Mouse (Mus musculus) stomach, embryonic 15.5 days (tissue): ENCODE results near the gene Bcl2l12. TPM values are rescaled to one million over a fixed set of nuclear protein-coding genes. Genes with fewer than 3 reads are reported as not detected.

ENCODE experiments used
- ATAC-seq: fragments of 200-750 bp; cut with Nextera tagmentation; 2 replicates; pipeline ENCODE4 v1.8.0; 2017; ENCODE audit warnings: low read depth, moderate number of reproducible peaks, moderate TSS enrichment; ENCODE audit not compliant: insufficient read depth, low FRiP score
- H3K27ac ChIP-seq: fragments of 300-500 bp; sonication (generic); 2 replicates; pipeline ENCODE4 v1.5.1; 2015; ENCODE audit warnings: mild to moderate bottlenecking, inconsistent platforms
- H3K27me3 ChIP-seq: fragments of 300-500 bp; sonication (generic); replicated peaks from 2 replicates; pipeline ENCODE4 v1.6.1; 2015; ENCODE audit warnings: inconsistent platforms
- H3K36me3 ChIP-seq: fragments of 300-500 bp; sonication (generic); 2 replicates; pipeline ENCODE4 v1.6.1; 2015; ENCODE audit warnings: inconsistent platforms
- H3K4me1 ChIP-seq: fragments of 300-500 bp; sonication (generic); 2 replicates; pipeline ENCODE4 v1.6.1; 2015; ENCODE audit warnings: inconsistent platforms
- H3K4me2 ChIP-seq: fragments of 300-500 bp; sonication (generic); 2 replicates; pipeline ENCODE4 v1.6.1; 2015; ENCODE audit warnings: mild to moderate bottlenecking, inconsistent platforms
- H3K4me3 ChIP-seq: fragments of 300-500 bp; sonication (generic); replicated peaks from 2 replicates; pipeline ENCODE4 v1.5.1; 2015; ENCODE audit warnings: inconsistent platforms
- H3K9ac ChIP-seq: fragments of 300-500 bp; sonication (generic); 2 replicates; pipeline ENCODE4 v1.6.1; 2015; ENCODE audit warnings: inconsistent platforms
- H3K9me3 ChIP-seq: fragments of 300-500 bp; sonication (generic); 2 replicates; pipeline ENCODE4 v1.6.1; 2016; ENCODE audit warnings: inconsistent platforms
- WGBS: fragments of 180-500 bp; shearing (Covaris S2); methylation state at CpG from one replicate; pipeline ENCODE4 v1.1.7; 2015; 5-methylcytosine and 5-hydroxymethylcytosine counted together
- polyA plus RNA-seq: library from polyadenylated mRNA; unstranded; fragments of >200 nt; fragmentation: Nextera tagmentation; extraction: Ambion mirVana; gene quantifications from 2 replicates; pipeline ENCODE4 v1.2.1, GENCODE M21; 2015

Gene Bcl2l12
- polyA plus RNA-seq, 1 experiment from 2014 or later, result 47.3 TPM

GRCm38 (mm10) chr7:45002440-45002839 is 3.9 kb upstream of the Bcl2l12 start:
- no peaks in the 10 kb centered on the region for H3K9me3 ChIP-seq
- peaks cover 9% of the 10 kb centered on the region; the same call in 1 of the 2 replicates for H3K4me1 ChIP-seq
- H3K27ac ChIP-seq, result no peak overlapping the region
- no peak overlapping the region for H3K9ac ChIP-seq
- WGBS, result 78% methylated on average over 7 of the region's 7 CpGs
- H3K4me3 ChIP-seq, result no peak overlapping the region
- peaks cover 63% of the 10 kb centered on the region for H3K36me3 ChIP-seq
- H3K4me2 ChIP-seq, result no peak overlapping the region
- no peaks in the 10 kb centered on the region for H3K27me3 ChIP-seq
- ATAC-seq, result no peak

- H3K9ac ChIP-seq, result no peak overlapping the region
- H3K36me3 ChIP-seq, result peaks cover 44% of the 10 kb centered on the region
- no peak overlapping the region for H3K4me3 ChIP-seq
- peaks cover 20% of the 10 kb centered on the region for H3K4me1 ChIP-seq
- WGBS, result 83% methylated on average over 21 of the region's 21 CpGs
- H3K9me3 ChIP-seq, result no peaks in the 10 kb centered on the region
- no peak for ATAC-seq
- H3K27ac ChIP-seq, result no peak overlapping the region
- no peak overlapping the region for H3K4me2 ChIP-seq
- H3K27me3 ChIP-seq, result no peaks in the 10 kb centered on the region
These were observed 2.1 kb upstream of the Bcl2l12 start for GRCm38 (mm10) chr7:45000539-45001114.

GRCm38 (mm10) chr7:44999753-45000152 is 1.2 kb upstream of the Bcl2l12 start:
- Histone ChIP-seq H3K9ac (no peak overlapping the region), H3K4me1 (peaks cover 20% of the 10 kb centered on the region), H3K9me3 (no peaks in the 10 kb centered on the region), H3K4me2 (0 out of 2 replicates have a peak overlapping the region, but pooled peaks have one; percentile 83), H3K27ac (no peak overlapping the region), H3K27me3 (no peaks in the 10 kb centered on the region), H3K4me3 (no peak overlapping the region), H3K36me3 (peaks cover 47% of the 10 kb centered on the region)
- ATAC-seq, result no peak
- 64% methylated on average over 11 of the region's 11 CpGs for WGBS

- H3K9me3 ChIP-seq, result no peaks in the 10 kb centered on the region
- WGBS, result 3% methylated on average over 15 of the region's 15 CpGs
- no peaks in the 10 kb centered on the region for H3K27me3 ChIP-seq
- H3K36me3 ChIP-seq, result peaks cover 33% of the 10 kb centered on the region
- peak overlapping the region; percentile 83 for H3K4me2 ChIP-seq
- ATAC-seq, result peak; percentile 2; the same call in 1 of the 2 replicates
- peak overlapping the region; percentile 70 for H3K9ac ChIP-seq
- peak overlapping the region; percentile 92 for H3K27ac ChIP-seq
- H3K4me3 ChIP-seq, result peak overlapping the region; percentile 83
- H3K4me1 ChIP-seq, result peaks cover 20% of the 10 kb centered on the region
These were observed 528 bp downstream of the Bcl2l12 start for GRCm38 (mm10) chr7:44997940-44998428.

GRCm38 (mm10) chr7:44997231-44997939 is 1.1 kb downstream of the Bcl2l12 start, which contains the start of gene Irf3:
Irf3 (plus strand) TSS chr7:44997648.
- Histone ChIP-seq H3K27ac (peak within 1 kb of the TSS; percentile 92), H3K9me3 (no peaks in the 10 kb centered on the region), H3K9ac (peak within 1 kb of the TSS; percentile 86), H3K4me2 (peak within 1 kb of the TSS; percentile 83), H3K4me3 (peak within 1 kb of the TSS; percentile 83), H3K4me1 (peaks cover 20% of the 10 kb centered on the region), H3K27me3 (no peaks in the 10 kb centered on the region), H3K36me3 (peaks cover 33% of the 10 kb centered on the region)
- ATAC-seq, result peak; percentile 91
- WGBS, result under 1% methylated on average over 43 of the region's 43 CpGs

- Histone ChIP-seq H3K36me3 (peaks cover 26% of the 10 kb centered on the region), H3K27ac (peak overlapping the region; percentile 92), H3K9ac (peak overlapping the region; percentile 86), H3K4me2 (peak overlapping the region; percentile 83), H3K4me1 (peaks cover 20% of the 10 kb centered on the region), H3K27me3 (no peaks in the 10 kb centered on the region), H3K9me3 (no peaks in the 10 kb centered on the region), H3K4me3 (peak overlapping the region; percentile 83)
- no peak for ATAC-seq
- WGBS, result 13% methylated on average over 10 of the region's 10 CpGs
These were observed 1.8 kb downstream of the Bcl2l12 start for GRCm38 (mm10) chr7:44996672-44997071.

- peak; percentile 12; the same call in 1 of the 2 replicates for ATAC-seq
- Histone ChIP-seq H3K9ac (peak overlapping the region; percentile 62), H3K4me3 (peak overlapping the region; percentile 73), H3K9me3 (no peaks in the 10 kb centered on the region), H3K4me1 (peaks cover 33% of the 10 kb centered on the region), H3K27me3 (no peaks in the 10 kb centered on the region), H3K4me2 (peak overlapping the region; percentile 68), H3K36me3 (peaks cover 14% of the 10 kb centered on the region), H3K27ac (peak overlapping the region; percentile 96)
- under 1% methylated on average over 29 of the region's 29 CpGs for WGBS
These were observed 11.4 kb downstream of the Bcl2l12 start for GRCm38 (mm10) chr7:44986879-44987718.

GRCm38 (mm10) chr7:44986192-44986878 is 12.2 kb downstream of the Bcl2l12 start, which contains the start of gene Prmt1:
Prmt1 (minus strand) TSS chr7:44986568.
- H3K9me3 ChIP-seq, result no peaks in the 10 kb centered on the region
- H3K27ac ChIP-seq, result peak within 1 kb of the TSS; percentile 96
- H3K36me3 ChIP-seq, result peaks cover 22% of the 10 kb centered on the region
- peaks cover 33% of the 10 kb centered on the region for H3K4me1 ChIP-seq
- peak; percentile 96 for ATAC-seq
- no peaks in the 10 kb centered on the region for H3K27me3 ChIP-seq
- H3K4me2 ChIP-seq, result peak within 1 kb of the TSS; percentile 68
- H3K9ac ChIP-seq, result peak within 1 kb of the TSS; percentile 87
- peak within 1 kb of the TSS; percentile 73 for H3K4me3 ChIP-seq
- whole genome bisulfite sequencing, result under 1% methylated on average over 42 of the region's 42 CpGs

GRCm38 (mm10) chr7:44985595-44986191 is 12.8 kb downstream of the Bcl2l12 start:
- peaks cover 33% of the 10 kb centered on the region for H3K4me1 ChIP-seq
- peak overlapping the region; percentile 73 for H3K4me3 ChIP-seq
- WGBS, result under 1% methylated on average over 44 of the region's 45 CpGs
- peak overlapping the region; percentile 91 for H3K27ac ChIP-seq
- no peaks in the 10 kb centered on the region for H3K9me3 ChIP-seq
- peak overlapping the region; percentile 87 for H3K9ac ChIP-seq
- peak overlapping the region; percentile 62 for H3K4me2 ChIP-seq
- no peaks in the 10 kb centered on the region for H3K27me3 ChIP-seq
- no peak for ATAC-seq
- H3K36me3 ChIP-seq, result peaks cover 25% of the 10 kb centered on the region

GRCm38 (mm10) chr7:44984833-44985164 is 13.7 kb downstream of the Bcl2l12 start:
- H3K27me3 ChIP-seq, result no peaks in the 10 kb centered on the region
- H3K9me3 ChIP-seq, result no peaks in the 10 kb centered on the region
- H3K36me3 ChIP-seq, result peaks cover 28% of the 10 kb centered on the region
- peaks cover 33% of the 10 kb centered on the region for H3K4me1 ChIP-seq
- no peak for ATAC-seq
- H3K4me3 ChIP-seq, result peak overlapping the region; percentile 73
- no peak overlapping the region for H3K9ac ChIP-seq
- peak overlapping the region; percentile 62 for H3K4me2 ChIP-seq
- H3K27ac ChIP-seq, result peak overlapping the region; percentile 40; the same call in 1 of the 2 replicates
- 36% methylated on average over 3 of the region's 3 CpGs for WGBS
